Mouse (Mus musculus): Measurements from ENCODE around the gene Sugp1.
"Not testable (repeated sequence)": the region's sequence is repeated elsewhere in the genome, so short reads cannot be mapped to it uniquely, and the experiment has no call there.

Gene Sugp1

DNA sequence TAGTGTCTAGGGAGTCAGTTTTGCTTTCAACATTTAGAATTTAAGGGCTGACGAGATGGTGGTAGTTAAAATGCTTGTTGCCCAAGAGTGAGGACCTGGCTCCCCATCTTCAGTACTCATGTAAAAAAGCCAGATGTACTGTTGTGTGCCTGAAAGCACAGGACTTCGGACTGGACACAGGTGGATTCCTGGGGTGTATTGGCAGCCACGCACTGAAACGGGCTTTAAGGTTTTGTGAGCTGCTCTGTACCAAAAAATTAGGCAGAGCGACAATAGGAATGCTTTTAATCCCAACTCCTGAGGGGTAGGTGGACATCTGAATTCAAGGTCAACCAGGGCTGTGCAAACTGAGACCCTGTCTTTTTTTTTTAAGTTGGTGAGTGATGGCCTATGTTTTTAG lies 1.4 kb downstream of the Sugp1 start:
- DNase-seq (ENCODE audit: low spot score in 2 of 2), result no peak

DNA sequence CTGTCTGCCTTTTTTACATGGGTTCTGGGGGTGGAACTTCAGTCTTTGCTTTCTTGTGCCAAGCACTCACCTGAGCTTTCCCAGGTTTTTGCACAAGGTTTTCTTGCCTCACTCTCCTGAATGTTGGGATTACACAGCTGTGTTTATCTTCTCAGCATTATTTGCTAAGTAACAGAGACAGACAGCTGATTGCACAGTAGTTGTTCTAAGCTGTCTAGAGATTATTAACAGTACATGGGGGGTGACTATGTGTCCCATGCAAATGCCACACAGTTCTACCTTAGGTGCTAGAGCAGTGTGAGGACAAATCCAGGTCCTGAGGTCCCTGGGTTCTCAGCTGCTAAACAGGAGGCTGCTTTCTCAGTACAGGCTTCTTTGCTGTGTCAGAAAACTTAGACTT lies 7.0 kb downstream of the Sugp1 start:
- DNase-seq (ENCODE audit: low spot score in 2 of 2), result no peak

DNA sequence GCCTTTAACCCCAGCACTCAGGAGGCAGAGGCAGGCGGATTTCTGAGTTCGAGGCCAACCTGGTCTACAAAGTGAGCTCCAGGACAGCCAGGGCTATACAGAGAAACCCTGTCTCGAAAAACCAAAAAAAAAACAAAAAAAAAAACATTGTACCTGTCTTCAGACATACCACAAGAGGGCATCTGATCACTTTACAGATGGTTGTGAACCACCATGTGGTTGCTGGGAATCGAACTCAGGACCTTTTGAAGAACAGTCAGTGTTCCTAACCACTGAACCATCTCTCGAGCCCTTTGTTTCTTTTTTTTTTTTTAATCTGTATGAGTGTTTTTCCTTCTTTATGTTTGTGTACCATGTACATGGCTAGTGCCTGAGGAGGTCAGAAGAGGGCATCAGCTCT lies 7.8 kb downstream of the Sugp1 start:
- not testable (repeated sequence) for DNase-seq (ENCODE audit: low spot score in 2 of 2)

DNA sequence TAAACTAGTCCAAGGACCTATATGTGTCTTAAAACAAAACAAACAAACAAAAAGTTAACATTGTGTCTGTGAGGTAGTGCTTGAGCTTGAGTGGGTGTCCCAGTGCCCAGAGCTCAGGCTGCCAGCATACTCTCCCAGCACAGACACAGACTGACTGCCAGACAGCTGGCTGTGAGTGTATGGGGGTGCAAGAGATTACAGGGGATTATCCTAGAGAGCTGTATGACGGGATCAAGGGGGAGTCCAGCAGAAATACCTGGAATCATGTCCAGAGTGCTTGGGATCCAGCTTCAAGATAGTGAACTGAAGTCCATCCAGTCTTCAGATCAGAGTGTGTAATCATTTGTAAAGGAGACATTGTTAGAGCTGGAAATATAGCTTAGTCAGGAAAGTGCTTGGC lies 15.1 kb downstream of the Sugp1 start:
- DNase-seq (ENCODE audit: low spot score in 2 of 2), result no peak

DNA sequence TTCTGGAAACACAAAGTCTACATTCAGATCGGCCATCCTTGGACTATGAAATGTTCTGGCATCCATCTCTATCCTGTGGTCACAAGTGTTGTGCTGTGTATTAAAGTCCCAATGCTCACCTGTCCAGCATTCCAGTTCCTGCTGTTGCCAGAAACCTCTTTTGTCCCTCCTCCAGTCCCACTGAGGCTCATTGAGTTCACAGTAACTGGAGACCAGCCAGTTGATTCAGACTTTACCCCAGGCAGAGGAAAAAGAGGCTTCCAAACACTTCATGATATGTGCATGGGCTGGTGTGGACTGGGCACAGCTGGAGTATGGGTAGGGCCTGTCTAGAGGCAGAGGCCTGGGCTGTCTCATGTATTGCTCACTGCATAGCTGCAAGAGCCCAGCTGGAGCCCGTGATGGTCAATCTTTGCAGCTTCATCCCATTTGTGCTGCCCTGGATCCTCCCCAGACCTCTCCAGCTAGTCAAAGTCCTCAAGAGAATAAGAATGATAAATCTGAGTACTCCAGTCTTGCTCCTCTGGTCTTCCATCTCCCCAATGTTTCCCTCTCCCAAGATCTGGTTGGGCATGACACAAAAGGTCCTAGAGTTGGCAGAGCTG lies 29.3 kb downstream of the Sugp1 start:
- DNase-seq (ENCODE audit: low spot score in 2 of 2), result no peak

DNA sequence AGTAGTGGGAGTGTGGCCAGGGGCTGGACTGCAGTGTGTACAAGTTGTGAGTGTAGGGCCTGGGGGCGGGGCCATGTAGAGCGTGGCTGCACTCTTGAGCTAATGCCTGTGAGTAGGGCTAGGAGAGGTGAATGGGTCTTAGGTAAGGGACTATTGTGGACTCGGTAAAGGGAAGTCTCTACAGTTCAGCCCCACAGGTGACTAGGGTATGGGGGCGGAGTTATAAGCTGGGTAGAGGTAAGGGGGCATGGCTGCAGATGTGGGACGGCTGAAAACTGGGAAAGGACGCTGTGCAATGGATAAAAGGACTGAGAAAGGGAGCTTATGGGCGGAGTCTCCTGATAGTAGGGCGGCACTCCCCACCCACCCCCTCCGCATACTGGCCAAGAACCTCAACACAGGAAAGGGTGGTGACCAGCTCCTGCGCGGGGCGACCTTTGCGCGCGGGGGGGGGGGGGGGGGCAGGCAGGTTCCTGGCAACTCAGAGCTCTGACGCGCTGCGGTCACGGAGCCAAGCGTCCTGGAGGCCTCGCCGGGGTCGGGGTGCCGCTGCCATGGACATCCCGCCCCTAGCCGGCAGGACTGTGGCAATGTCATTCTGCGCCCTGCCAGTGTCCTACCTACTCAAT lies 29.9 kb downstream of the Sugp1 start, which contains the start of gene Tm6sf2:
Tm6sf2 (plus strand) TSS at position 484 of the 629 bp plus-strand sequence.
- DNase-seq (ENCODE audit: low spot score in 2 of 2), result no peak

DNA sequence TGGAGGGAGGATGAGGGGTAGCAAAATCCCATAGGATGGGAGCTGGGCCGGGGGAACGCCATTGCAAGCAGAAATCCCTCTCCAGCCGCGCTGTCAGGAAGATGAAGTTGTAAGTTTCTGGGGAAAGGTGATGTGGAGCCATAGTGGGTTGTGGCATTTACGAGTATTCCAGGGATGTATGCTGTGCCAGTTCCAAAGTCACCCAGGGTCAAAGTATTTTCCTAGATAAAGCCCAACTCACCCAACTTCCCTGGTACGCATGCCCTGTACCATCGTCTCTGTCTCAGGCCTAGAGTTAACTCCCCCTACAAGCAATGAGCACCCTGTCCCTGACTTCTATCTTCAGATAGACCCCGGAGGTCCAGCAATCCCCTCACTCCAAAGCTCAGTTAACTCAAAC lies 30.5 kb downstream of the Sugp1 start:
- no peak for DNase-seq (ENCODE audit: low spot score in 2 of 2)

DNA sequence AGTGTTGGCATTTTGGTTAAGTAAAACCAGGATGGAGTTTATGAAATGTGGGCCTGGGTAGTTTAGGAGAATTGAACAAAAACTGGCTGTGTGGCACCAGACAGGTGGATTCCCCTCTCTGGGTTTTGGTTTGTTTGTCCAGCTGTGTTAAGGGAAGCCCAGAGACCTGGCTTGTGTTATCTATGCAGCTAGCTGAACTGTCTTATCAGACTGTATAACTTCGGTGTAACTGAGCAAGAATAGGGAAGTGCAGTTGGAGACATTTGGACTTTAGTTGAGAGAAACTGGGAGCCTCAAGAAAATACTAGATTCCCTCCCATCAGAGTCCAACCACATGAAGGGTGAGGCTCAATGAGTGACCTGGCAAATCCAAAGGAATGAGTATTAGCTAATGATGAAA lies 31.1 kb downstream of the Sugp1 start:
- no peak for DNase-seq (ENCODE audit: low spot score in 2 of 2)

DNA sequence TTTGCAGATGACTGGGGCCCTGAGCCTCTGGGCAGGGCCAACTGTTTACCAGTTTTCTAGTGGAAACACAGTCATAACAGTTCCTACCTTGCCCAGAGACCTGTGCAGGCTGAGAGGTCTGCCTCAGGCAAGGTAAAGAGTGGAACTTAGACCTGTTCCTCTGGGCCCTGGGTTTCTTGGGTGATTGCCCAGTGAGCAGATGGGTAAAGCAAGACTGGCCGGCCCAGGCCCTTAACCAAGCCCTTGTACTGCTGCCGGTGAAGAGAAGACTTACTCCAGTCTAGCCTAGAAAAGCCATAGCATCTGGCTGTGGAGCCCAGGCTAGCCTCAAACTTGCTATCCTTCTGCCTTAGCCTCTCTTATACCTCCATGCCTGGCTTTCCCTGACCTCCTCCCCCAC lies 39.4 kb downstream of the Sugp1 start:
- no peak for DNase-seq (ENCODE audit: low spot score in 2 of 2)

DNA sequence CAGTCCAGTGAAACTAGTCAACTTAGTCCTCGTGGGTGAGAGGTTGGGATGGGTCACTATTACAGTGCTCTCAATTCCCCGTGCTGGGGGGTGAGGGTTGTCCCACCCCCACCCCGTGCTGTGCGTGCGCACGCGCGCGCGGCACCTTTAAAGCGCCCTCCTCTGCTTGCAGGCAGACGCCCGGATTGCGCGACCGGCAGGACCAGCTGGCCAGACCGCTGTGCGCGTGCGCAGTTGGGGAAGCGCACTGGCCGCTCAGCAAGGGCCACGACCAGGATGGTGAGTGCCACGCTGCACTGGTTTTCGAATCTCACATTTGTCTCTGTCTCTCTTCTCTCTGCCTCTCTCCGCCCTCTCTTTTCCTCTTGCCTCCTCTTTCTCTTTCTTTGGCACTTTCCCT lies 40.7 kb downstream of the Sugp1 start, which contains the start of gene Hapln4:
Hapln4 (plus strand) TSS at position 173 of the 400 bp plus-strand sequence.
- no peak for DNase-seq (ENCODE audit: low spot score in 2 of 2)

DNA sequence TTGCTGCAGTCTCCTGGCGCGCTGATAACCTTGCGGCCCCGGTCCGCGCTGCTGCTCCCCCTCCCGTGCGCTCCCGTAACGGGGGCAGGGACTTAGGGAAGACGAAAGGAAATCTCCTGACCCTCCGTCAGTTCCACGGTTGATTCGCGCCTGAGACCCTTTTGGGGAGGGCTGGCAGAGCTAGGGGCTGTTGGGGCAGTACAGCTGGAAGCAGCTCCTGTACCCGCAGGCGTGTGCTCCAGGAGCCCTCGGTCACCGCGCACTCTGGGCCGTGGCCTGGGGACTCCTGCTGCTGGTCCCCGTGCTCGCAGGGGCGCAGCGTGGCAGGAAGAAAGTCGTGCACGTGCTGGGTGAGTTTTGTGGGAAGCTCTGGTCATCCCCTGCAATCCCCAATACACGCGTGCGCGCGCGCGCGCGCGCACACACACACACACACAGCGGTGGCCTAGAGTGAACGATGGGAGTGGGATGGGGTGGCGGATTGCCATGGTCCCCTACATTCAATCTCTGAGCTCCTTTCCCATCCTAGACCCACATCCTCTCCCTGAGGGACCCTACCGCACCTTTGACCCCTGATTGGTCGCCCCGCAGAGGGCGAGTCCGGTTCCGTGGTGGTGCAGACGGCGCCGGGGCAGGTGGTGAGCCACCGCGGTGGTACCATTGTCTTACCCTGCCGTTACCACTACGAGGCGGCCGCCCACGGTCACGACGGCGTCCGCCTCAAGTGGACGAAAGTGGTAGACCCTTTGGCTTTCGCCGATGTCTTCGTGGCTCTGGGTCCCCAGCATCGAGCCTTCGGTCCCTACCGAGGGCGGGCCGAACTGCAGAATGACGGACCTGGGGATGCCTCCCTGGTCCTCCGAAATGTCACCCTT lies 41.8 kb downstream of the Sugp1 start:
- no peak for DNase-seq (ENCODE audit: low spot score in 2 of 2)

DNA sequence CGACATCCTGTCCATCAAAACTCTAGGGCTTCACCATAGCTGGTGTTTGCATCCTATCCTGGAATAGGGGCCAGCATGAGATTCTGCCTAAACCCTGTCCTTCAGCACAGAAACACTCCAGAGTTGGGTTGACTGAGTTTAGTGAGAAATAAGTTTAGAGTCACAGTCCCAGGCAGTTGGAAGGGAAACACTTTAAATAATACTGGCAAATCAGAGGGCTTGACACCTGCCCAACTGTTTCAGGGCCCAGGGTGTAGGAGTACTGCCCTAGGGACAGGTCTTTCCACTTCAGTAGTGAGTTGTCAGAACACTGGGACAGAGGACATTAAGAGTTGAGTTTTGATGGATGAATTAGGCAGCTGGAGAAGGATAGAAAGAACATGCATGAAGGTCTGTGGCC lies 43.5 kb downstream of the Sugp1 start:
- DNase-seq (ENCODE audit: low spot score in 2 of 2), result no peak

DNA sequence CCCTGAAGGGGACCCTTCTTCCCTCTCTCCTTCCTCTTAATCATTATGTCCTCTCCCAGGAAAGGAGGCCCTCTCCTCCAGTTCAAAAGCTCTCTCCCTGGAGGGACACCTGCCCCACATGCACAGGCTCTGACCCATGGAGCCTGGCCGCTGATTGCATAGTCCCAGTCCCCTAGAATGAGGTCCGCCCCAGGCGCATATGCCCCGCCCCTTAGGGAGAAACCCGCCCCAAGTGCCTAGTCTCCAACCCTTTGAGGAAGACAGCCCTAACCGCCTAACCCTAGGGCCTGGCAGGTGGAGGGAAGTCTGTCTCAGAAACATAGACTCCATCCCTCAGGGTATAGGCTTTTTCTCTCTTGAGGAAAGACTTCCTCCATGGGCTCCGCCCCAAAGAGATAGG lies 44.6 kb downstream of the Sugp1 start:
- no peak for DNase-seq (ENCODE audit: low spot score in 2 of 2)

DNA sequence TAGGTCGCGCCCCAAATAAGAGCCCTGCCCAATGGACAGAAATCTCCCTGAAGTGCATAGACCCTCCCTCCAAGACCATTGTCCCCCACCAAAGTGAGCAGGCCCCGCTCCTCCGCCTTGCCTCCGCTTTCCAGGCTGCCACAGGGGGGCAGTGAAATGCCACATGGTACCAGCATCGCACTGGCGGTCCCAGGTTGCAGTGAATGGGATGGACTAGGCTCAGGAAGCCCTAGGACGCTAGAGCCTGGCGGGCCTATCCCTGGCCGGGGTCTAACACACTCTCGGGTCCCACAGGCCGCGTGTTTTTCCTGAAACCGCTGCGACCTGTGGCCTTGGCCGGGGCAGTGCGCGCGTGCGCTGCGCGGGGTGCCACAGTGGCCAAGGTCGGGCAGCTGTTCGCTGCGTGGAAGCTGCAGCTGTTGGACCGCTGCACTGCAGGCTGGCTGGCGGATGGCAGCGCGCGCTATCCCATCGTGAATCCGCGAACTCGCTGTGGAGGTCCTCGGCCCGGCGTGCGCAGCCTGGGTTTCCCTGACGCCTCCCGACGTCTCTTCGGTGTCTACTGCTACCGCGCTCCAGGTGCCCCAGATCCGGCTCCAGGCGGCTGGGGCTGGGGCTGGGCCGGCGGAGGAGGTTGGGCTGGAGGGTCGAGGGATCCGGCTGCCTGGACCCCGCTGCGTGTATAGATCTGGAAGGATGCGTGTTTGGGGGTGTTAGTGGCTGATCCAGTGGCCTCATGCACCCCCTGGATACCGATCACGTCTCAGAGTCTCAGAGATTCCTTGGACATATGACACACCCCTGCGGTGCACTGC lies 45.4 kb downstream of the Sugp1 start:
- DNase-seq (ENCODE audit: low spot score in 2 of 2), result peak in 1 of 2 experiments; percentile 56

DNA sequence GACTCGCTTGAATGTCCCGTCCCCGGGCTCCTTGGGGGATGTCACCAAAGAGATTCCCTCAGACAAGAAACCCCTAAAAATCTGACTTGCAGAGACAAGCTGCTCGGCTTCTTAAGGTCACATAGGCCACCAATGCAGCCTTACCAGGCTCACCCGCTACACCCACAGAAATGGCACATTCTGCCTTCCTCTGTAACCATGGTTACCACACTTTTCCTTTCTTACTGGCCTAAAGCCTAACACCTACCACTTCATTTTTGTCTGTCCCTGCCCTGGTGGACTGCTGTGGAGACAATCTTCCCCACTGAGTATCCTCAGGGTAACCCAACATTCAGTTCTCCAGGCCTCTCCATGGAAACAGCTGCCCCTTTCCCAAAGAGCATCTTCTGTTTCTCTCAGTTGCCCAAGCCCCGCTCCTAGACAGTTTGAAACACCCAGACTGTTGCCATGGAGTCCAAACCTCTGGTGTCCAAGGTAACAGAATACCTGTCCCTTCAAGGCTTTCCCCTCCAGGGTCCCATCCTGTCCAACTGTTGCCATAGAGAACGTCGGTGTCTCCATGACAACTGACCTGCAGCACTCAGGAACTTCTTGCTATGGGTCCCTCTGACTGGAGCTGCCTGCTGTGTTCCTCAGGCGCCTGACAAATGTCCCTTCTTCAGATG lies 46.8 kb downstream of the Sugp1 start:
- DNase-seq (ENCODE audit: low spot score in 2 of 2), result no peak

DNA sequence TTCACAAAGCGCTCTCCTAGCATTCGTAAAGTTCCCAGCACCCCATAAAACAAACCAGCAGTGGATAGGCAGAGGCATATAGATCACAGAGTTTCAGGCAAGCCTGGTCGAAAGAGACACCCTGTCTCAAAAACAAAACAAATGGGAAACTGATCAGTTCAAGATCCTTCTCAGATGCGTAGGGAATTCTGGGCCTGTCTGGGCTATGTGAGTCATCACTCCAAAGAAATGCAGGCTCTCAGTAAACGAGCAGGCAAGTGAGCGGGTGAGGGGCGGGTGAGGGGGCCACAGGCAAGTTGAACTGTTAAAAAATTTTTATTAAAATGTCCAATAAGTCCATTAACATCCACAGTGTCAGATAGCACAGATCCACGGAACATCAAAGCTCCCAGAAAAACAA lies 50.2 kb downstream of the Sugp1 start:
- DNase-seq (ENCODE audit: low spot score in 2 of 2), result no peak

DNA sequence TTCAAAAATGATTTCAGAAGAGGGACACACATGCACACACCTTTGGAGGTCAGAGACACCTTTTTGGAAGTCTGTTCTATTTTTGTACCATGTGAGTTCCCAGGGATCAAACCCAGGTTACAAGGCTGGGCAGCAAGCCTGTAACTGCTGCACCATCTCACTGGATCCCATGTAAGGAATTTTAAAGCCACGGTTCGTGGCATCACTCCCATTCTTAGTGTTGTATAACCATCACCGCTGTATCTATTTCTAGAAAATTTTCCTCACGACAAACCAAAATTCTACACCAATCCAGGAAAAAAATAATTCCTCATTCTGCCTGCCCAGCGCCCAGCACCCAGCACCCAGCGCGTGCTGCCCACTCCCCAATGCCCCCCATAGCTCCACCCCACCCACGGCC lies 56.7 kb downstream of the Sugp1 start:
- DNase-seq (ENCODE audit: low spot score in 2 of 2), result no peak

DNA sequence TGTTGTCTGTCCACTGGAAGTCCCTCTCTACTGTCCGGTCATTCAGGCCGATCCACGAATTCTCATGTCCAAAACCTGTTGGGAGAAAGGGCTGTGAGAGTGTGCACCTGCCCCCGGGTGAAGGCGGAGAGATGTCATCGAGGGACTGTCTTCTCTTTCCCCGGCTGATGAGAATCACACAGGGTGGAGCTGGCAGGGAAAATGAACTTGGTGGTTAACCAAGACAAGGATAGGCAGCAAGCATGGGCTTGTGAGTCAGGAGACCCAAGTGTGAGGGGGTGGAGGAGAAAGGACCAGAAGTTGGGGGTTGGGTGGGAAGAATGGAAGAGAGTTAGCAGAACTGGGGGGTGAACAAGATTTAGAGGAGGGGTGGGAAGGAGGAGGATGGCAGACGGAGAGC lies 57.6 kb downstream of the Sugp1 start:
- DNase-seq (ENCODE audit: low spot score in 2 of 2), result no peak

DNA sequence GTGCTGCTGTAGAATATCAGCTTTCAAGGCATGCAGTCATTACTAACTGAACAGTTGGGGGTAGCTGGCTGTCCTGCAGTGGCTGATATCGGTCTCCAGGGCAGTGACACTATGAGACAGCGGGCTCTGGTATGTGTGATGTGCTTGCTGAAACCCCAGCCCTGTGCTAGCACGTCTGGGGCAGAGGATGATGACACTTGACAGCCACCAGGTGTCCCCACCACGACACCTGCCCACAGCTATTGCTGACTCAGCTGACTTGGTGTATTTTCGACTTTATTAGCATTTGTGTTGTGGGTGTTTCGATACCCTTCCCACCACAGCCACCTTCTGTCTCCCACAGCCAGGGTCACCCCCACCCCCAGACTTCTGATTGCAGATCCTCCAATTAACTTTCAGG lies 61.9 kb downstream of the Sugp1 start:
- DNase-seq (ENCODE audit: low spot score in 2 of 2), result no peak

DNA sequence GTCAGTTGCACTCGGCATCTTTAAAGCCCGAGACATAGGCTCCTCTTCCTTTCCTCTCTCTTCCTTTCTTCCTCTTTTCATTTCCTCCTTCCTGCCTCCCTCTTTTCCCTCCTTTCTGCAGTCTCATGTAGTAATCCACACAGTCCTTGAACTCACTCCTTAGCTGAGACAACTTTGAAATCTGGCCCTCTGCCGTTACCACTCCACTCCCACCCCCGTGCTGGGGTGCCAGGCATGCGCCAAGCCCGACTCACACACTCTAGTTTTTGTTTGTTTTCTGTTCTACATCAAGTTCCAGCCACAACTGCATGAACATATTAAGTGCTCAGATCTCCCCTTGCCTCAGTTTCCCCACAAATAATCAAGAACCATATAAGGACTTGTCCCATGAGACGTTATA lies 62.3 kb downstream of the Sugp1 start:
- no peak for DNase-seq (ENCODE audit: low spot score in 2 of 2)

DNA sequence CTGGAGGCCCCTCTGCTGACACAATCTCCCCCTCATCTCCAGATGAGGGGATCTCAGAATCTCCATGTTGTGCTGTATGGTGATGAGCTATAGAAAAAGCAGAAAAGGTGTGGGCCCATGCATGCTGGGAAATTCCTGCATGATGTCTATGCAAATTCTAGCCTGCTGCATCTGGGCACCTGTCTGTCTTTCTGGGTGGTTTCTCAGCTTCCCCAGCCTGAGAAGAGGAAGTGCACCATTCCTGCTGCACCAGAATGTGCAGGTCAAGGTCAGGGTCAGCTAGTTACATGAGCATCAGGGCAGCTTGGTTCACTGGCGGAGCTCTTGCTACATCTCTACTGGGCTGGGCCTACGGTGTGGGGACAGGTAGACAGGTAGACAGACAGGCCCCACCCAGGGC lies 67.8 kb downstream of the Sugp1 start:
- no peak for DNase-seq (ENCODE audit: low spot score in 2 of 2)

Data from frontal cortex, postnatal 14 days (tissue).